20 mouse cellular contexts compared by ENCODE assay signal in genomic region chr3:118063679-118064078, GRCm38 (mm10).
DNase-seq lines count a peak whose midpoint lies in the region; ATAC-seq and TF ChIP-seq lines count a peak whose summit lies in the region.
"Had no signal": no experiment of that assay in that cellular context is flagged by ENCODE, and none has a peak within 500 bp of the region (broad histone marks: within the 10 kb centered on the region; RNA-seq: fewer than 3 reads in every experiment).

No protein-coding gene starts in this region.

- TF ChIP-seq CTCF in lung, embryonic 14.5 days (IDR thresholded peaks at IDR 0.05; ENCODE audit: low read depth): no peak

- H3K4me1 ChIP-seq in forebrain, embryonic 12.5 days: no peaks in the 10 kb centered on the region
- H3K4me1 ChIP-seq in forebrain, embryonic 11.5 days (replicated peaks; ENCODE audit: control insufficient read depth, insufficient read depth, low read length): no peaks in the 10 kb centered on the region
- no peaks in the 10 kb centered on the region for H3K4me1 ChIP-seq in lung, embryonic 14.5 days (ENCODE audit: insufficient read depth)
- no peaks in the 10 kb centered on the region for H3K4me1 ChIP-seq in forebrain, embryonic 14.5 days (ENCODE audit: control insufficient read depth, insufficient read depth, low read length)
- H3K4me1 ChIP-seq: heart, embryonic 12.5 days; kidney, embryonic 15.5 days; limb, embryonic 15.5 days; stomach, embryonic 15.5 days had no signal

- WGBS in forebrain, embryonic 12.5 days: 38% methylated on average over 2 of the region's 2 CpGs
- WGBS in forebrain, embryonic 11.5 days: 63% methylated on average over 2 of the region's 2 CpGs
- WGBS in lung, embryonic 14.5 days: 23% methylated on average over 2 of the region's 2 CpGs
- 18% methylated on average over 2 of the region's 2 CpGs for WGBS in forebrain, embryonic 14.5 days

- no peak overlapping the region for H3K27ac ChIP-seq in forebrain, embryonic 12.5 days
- H3K27ac ChIP-seq in forebrain, embryonic 11.5 days (ENCODE audit: low read depth, low read length): no peak overlapping the region
- H3K27ac ChIP-seq in lung, embryonic 14.5 days (ENCODE audit: low read depth): no peak overlapping the region
- H3K27ac ChIP-seq in forebrain, embryonic 14.5 days (ENCODE audit: low read depth, low read length): no peak overlapping the region
- H3K27ac ChIP-seq: kidney, embryonic 15.5 days; limb, embryonic 15.5 days; stomach, embryonic 15.5 days had no signal

- H3K9me3 ChIP-seq in forebrain, embryonic 12.5 days: no peaks in the 10 kb centered on the region
- no peaks in the 10 kb centered on the region for H3K9me3 ChIP-seq in forebrain, embryonic 11.5 days (ENCODE audit: control insufficient read depth, low read length)
- no peaks in the 10 kb centered on the region for H3K9me3 ChIP-seq in lung, embryonic 14.5 days (ENCODE audit: low read depth, low read length)
- H3K9me3 ChIP-seq in forebrain, embryonic 14.5 days (replicated peaks; ENCODE audit: control insufficient read depth, low read length): no peaks in the 10 kb centered on the region
- H3K9me3 ChIP-seq: heart, embryonic 12.5 days; kidney, embryonic 15.5 days; limb, embryonic 15.5 days; stomach, embryonic 15.5 days had no signal

- no peaks in the 10 kb centered on the region for H3K27me3 ChIP-seq in forebrain, embryonic 12.5 days
- no peaks in the 10 kb centered on the region for H3K27me3 ChIP-seq in forebrain, embryonic 11.5 days (ENCODE audit: control insufficient read depth, insufficient read depth, low read length)
- H3K27me3 ChIP-seq in lung, embryonic 14.5 days (ENCODE audit: insufficient read depth, low read length): no peaks in the 10 kb centered on the region
- H3K27me3 ChIP-seq in forebrain, embryonic 14.5 days (replicated peaks; ENCODE audit: control insufficient read depth, insufficient read depth, low read length): no peaks in the 10 kb centered on the region
- H3K27me3 ChIP-seq: heart, embryonic 12.5 days; kidney, embryonic 15.5 days; limb, embryonic 15.5 days; stomach, embryonic 15.5 days had no signal

- no peaks in the 10 kb centered on the region for H3K36me3 ChIP-seq in forebrain, embryonic 12.5 days (replicated peaks)
- no peaks in the 10 kb centered on the region for H3K36me3 ChIP-seq in forebrain, embryonic 11.5 days (ENCODE audit: control insufficient read depth, insufficient read depth, low read length)
- no peaks in the 10 kb centered on the region for H3K36me3 ChIP-seq in lung, embryonic 14.5 days (ENCODE audit: insufficient read depth)
- H3K36me3 ChIP-seq in forebrain, embryonic 14.5 days (ENCODE audit: control insufficient read depth, insufficient read depth, low read length): no peaks in the 10 kb centered on the region
- H3K36me3 ChIP-seq: heart, embryonic 12.5 days; kidney, embryonic 15.5 days; limb, embryonic 15.5 days; stomach, embryonic 15.5 days had no signal

- H3K4me2 ChIP-seq in forebrain, embryonic 12.5 days: no peak overlapping the region
- H3K4me2 ChIP-seq in forebrain, embryonic 11.5 days (ENCODE audit: low read depth, low read length, severe bottlenecking): no peak overlapping the region
- H3K4me2 ChIP-seq in lung, embryonic 14.5 days: no peak overlapping the region
- H3K4me2 ChIP-seq in forebrain, embryonic 14.5 days (ENCODE audit: low read length): 0 out of 2 replicates have a peak overlapping the region, but pooled peaks have one; percentile 4
- H3K4me2 ChIP-seq: heart, embryonic 12.5 days; kidney, embryonic 15.5 days; limb, embryonic 15.5 days; stomach, embryonic 15.5 days had no signal

- ATAC-seq in forebrain, embryonic 12.5 days (ENCODE audit: low FRiP score): 0 out of 2 replicates have a peak, but pooled peaks have one; percentile 46
- ATAC-seq in forebrain, embryonic 11.5 days (replicated peaks; ENCODE audit: low FRiP score): no peak
- no peak for ATAC-seq in lung, embryonic 14.5 days (ENCODE audit: insufficient read depth)
- peak; percentile 68; the same call in 1 of the 2 replicates for ATAC-seq in forebrain, embryonic 14.5 days
- ATAC-seq: hindbrain, embryonic 16.5 days; intestine, postnatal 0 days; Patski had no signal

- DNase-seq in forebrain, embryonic 11.5 days (ENCODE audit: low spot score): no peak
- DNase-seq in lung, embryonic 14.5 days: peak; percentile 26
- no peak for DNase-seq in lung, postnatal 36 days
- peak; percentile 4 for DNase-seq in A20 (ENCODE audit: low read depth, low spot score)
- peak; percentile 68 for DNase-seq in forebrain, embryonic 14.5 days (ENCODE audit: low spot score)
- DNase-seq in liver: no peak
- DNase-seq in neural tube, embryonic 10.5 days (ENCODE audit: extremely low spot score, low spot score): no peak
- DNase-seq: adrenal gland, adult 8-10 months; cerebellum, adult 18-20 months; cerebellum, postnatal 25 days; heart, adult 11 months; lung, postnatal 10 days had no signal

- no peak overlapping the region for H3K4me3 ChIP-seq in forebrain, embryonic 12.5 days (replicated peaks)
- no peak overlapping the region for H3K4me3 ChIP-seq in forebrain, embryonic 11.5 days (ENCODE audit: low read depth, low read length)
- no peak overlapping the region for H3K4me3 ChIP-seq in lung, embryonic 14.5 days (ENCODE audit: low read depth, low read length)
- no peak overlapping the region for H3K4me3 ChIP-seq in forebrain, embryonic 14.5 days (ENCODE audit: low read depth, low read length)
- H3K4me3 ChIP-seq: heart, embryonic 12.5 days; kidney, embryonic 15.5 days; limb, embryonic 15.5 days; stomach, embryonic 15.5 days had no signal

- no peak overlapping the region for H3K9ac ChIP-seq in forebrain, embryonic 12.5 days
- no peak overlapping the region for H3K9ac ChIP-seq in forebrain, embryonic 11.5 days (ENCODE audit: low read length)
- no peak overlapping the region for H3K9ac ChIP-seq in lung, embryonic 14.5 days
- no peak overlapping the region for H3K9ac ChIP-seq in forebrain, embryonic 14.5 days (ENCODE audit: low read length)
- H3K9ac ChIP-seq: heart, embryonic 12.5 days; kidney, embryonic 15.5 days; limb, embryonic 15.5 days; stomach, embryonic 15.5 days had no signal

Comparison
In these comparisons a context has a peak if more than half of its experiments do, and no peak if none do; other contexts are left out.
1. ATAC-seq: peak in forebrain, embryonic 12.5 days (single experiment) and forebrain, embryonic 14.5 days (single experiment); none in forebrain, embryonic 11.5 days (single experiment) and lung, embryonic 14.5 days (single experiment).
2. DNase-seq: peak in lung, embryonic 14.5 days (single experiment), A20 (single experiment) and forebrain, embryonic 14.5 days (single experiment); none in forebrain, embryonic 11.5 days (single experiment), lung, postnatal 36 days (single experiment), liver (single experiment) and neural tube, embryonic 10.5 days (single experiment).